Mouse (Mus musculus) liver, adult 2 months (tissue): Measurements from ENCODE around the gene Mogat2.

ENCODE experiments used
- CTCF ChIP-seq: fragments of 200-500 bp; IDR thresholded peaks from 2 replicates; pipeline ENCODE4 v1.5.1; 2011; ENCODE audit warnings: low read depth, low read length, control low read depth
- POLR2A ChIP-seq: fragments of 200-500 bp; IDR thresholded peaks from 2 replicates; pipeline ENCODE4 v1.6.1; 2011; ENCODE audit warnings: low read length, control low read depth; ENCODE audit not compliant: insufficient read depth; ENCODE audit errors: extremely low read depth

GRCm38 (mm10) chr7:99177386-99177785 lies 61.0 kb downstream of the Mogat2 start:
- TF ChIP-seq POLR2A (no peak), CTCF (no peak)
